Mouse (Mus musculus) inflammation-experienced regulatory T-cells, adult 6 months (primary cell): ENCODE measurements around the gene Raph1. TPM values are rescaled to one million over a fixed set of nuclear protein-coding genes. Genes with fewer than 3 reads are reported as not detected.
"Not testable (repeated sequence)": the region's sequence is repeated elsewhere in the genome, so short reads cannot be mapped to it uniquely, and the experiment has no call there.

Experiments
- ATAC-seq: one replicate; pipeline ENCODE4 v1.8.0; 2017
- polyA plus RNA-seq, 3 experiments: library from polyadenylated mRNA; unstranded; fragments of 100-300 nt; shearing (Covaris generic); gene quantifications; one replicate each; pipeline ENCODE4 v1.2.1; 2017

Gene Raph1
- polyA plus RNA-seq, 3 experiments from 2014 or later = 5.2 to 6.7 (median 6.2) TPM

DNA sequence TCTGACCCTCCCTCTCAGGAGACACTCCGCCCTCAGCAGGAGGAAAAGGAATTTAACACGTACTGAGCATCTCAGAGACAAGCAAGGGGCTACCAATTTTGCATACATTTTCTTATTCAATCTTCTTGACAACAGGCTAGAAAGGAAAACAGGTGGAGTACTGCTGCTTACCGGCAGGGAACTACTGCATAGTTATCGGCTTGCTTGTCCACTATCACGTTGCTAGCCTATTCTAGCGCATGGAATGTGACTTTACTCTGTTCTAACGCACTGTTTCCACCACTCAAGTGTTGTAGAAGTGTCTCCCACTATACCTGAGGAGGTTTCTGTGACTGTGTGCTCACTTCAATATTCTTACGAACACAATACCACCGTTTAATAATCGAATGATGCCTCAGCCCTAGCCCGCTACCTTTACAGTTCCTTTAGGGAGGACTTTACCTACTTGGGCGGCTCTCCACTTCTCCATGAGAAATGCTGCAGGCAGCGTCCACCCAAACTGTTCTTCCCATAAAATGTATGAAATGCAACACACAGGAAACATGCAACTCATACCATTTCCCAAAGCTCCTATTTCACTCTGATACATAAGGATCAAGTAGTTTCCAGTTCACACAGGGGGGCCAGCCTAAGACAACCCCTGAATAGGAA, 1.5 kb downstream of the Raph1 start:
- ATAC-seq = peak; percentile 33

DNA sequence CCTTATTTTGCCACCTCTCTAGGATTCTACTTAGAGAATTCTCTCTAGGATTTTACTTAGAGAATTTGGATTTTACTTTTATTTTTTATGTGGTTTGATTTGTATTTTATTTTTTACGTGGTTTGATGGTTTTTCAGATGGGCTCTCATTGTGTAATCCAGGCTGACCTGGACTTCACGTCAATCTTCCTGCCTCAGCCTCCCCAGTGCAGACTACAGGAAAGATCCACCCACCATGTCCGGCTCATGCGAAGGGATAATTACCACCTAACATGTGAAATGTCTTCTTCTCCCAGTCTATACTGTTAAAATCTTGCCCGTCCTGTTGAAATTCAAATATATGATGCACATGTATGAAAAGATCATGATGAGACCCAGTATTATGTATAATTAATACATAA, 2.2 kb downstream of the Raph1 start:
- ATAC-seq = no peak

DNA sequence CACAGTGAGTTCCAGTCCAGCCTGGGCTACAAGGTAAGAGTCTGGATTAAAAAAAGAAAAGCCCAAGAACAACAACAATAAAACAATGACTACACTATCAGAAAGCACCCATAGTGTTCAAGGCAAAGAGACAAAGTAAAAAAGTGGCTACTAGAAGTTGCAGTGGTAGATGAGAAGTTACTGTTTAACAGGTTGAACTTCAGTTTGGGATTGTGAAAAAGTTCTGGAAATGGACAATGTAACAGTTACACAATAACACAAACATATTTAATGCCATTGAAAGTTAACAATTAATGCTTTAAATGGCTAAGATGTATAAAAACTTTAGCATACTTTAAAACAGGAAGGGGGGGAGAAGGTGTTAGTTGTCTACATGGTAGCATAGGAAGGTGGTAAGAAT, 3.9 kb downstream of the Raph1 start:
- ATAC-seq = no peak

- ATAC-seq = no peak
These were observed 23.2 kb downstream of the Raph1 start for GRCm38 (mm10) chr1:60543681-60544080.

GRCm38 (mm10) chr1:60539272-60539671, 27.6 kb downstream of the Raph1 start:
- peak; percentile 87 for ATAC-seq

GRCm38 (mm10) chr1:60534932-60535331, 32.0 kb downstream of the Raph1 start:
- no peak for ATAC-seq

GRCm38 (mm10) chr1:60530636-60531035, 36.3 kb downstream of the Raph1 start:
- peak; percentile 28 for ATAC-seq

GRCm38 (mm10) chr1:60530107-60530506, 36.8 kb downstream of the Raph1 start:
- peak; percentile 61 for ATAC-seq

DNA sequence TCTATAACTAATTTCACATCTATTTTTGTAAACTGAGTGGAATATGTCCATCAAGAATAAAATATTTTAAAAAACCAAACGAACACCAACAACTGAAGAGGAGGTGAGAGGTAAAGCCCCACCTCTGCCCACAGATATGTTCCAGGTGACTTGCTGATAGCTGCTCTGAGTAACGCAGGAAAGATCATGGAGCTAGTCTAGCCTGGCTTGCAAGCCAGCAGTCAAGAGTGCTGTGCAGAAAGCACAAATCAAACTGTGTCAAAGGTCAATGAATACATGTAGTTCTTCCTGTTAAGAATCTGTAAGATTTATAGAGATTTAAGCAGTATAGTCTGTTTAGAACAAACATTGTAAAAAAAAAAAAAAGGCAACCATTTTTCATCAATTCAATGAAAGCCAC, 56.3 kb downstream of the Raph1 start:
- ATAC-seq = no peak

- ATAC-seq = no peak
These were observed 63.4 kb downstream of the Raph1 start for GRCm38 (mm10) chr1:60503456-60503855.

- ATAC-seq = no peak
These were observed 73.5 kb downstream of the Raph1 start for GRCm38 (mm10) chr1:60493421-60493820.

- no peak for ATAC-seq
These were observed 74.5 kb downstream of the Raph1 start for GRCm38 (mm10) chr1:60492404-60492803.

GRCm38 (mm10) chr1:60490510-60490909, 76.4 kb downstream of the Raph1 start:
- ATAC-seq = no peak

DNA sequence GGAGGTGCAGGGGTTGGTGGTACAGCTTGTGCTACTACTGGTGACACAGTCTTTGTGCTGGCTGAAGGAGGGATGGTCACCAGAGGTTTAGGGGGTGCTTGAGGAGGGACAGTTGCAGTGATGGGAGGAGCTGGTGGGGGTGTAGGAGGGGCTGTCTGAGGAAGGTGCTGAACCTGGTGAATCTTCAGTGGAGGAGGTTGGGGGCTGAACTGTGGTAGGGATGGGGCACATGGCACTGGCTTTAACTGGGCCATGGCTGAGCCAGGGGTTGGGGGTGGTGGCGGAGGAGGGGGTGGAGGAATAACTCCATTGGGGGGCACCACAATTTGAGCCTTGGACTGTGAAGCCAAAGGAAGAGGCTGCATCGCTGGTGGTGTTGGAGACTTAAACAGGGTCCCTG, 77.2 kb downstream of the Raph1 start:
- ATAC-seq = no peak

GRCm38 (mm10) chr1:60488635-60489034, 78.3 kb downstream of the Raph1 start:
- no peak for ATAC-seq

GRCm38 (mm10) chr1:60485649-60486048, 81.3 kb downstream of the Raph1 start:
- ATAC-seq = no peak

DNA sequence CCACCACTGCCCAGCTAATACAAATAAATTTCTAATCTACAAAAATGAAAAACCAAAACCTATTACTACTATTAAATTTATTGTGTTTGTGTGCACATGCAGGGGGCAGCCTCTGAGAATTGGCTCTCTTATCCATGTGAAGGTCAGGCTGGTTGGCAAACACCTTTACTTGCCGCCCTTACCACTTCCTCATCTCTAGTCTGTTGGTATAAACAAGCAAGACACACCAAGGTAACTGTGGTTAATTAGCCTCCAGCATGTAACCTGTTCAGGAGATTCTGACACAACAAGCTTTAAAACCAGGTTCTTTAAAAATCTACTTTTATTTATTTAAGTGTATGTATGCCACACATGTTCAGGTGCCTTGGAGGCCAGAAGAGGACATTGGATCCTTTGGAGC, 84.0 kb downstream of the Raph1 start:
- ATAC-seq = peak; percentile 90

- ATAC-seq = no peak
These were observed 85.3 kb downstream of the Raph1 start for GRCm38 (mm10) chr1:60481561-60481960.

GRCm38 (mm10) chr1:60470541-60470940, 96.4 kb downstream of the Raph1 start:
- ATAC-seq = no peak

DNA sequence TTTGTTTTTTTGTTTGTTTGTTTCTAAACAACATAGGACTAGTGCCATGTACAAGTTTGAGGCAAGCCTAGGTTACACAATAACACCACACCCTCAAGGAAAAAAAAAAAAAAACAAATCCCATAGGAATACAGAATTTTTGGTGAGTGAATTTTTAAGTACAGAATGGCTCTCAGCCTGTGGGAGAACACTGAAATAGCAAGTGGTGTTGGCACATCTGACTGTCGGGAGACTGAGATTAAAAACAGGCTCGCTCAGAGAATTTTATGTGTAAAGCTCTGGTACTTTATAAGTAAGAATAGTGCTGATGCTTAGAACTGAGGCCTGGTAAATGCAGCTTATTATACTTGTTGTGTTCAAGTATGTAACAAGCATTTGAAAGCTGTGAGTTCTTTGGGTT, 97.4 kb downstream of the Raph1 start:
- no peak for ATAC-seq

DNA sequence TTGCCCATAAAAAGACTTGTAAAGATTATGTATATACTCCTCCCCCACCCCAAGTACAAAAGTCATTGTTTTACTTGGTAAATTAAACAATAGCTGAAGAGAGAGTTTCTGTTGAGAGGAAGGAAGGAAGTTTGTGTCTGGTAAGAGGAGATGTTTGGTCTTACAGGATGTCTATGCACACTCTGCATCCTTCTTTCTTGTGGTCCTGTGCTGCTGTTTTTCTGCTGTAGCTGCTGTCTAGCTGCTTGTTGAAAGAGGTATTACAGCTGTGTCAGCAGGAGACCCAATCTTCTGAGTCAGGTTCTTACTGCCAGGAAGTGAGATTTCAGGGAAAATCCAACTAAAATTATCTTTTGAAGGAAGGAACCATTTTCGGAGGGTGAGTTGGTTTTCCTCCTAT, 106.3 kb downstream of the Raph1 start:
- ATAC-seq = peak; percentile 91

DNA sequence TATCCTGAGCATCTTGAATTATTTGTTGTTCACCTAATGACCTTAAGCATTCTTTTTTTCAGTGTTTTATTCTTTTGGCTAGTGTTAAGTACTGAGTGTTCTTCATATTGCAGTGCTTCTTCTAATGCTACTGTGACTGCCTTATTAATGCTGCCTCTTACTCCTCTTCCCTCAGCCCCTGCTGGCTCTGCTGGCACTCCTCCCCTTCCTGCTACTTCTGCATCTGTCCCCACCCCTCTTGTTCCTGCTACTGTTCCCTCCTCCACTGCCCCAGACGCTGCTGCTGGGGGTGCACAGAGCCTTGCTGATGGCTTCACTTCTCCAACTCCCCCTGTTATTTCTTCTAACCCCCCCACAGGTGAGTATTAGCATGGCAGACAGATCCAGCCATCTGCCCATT, 117.0 kb downstream of the Raph1 start:
- no peak for ATAC-seq

DNA sequence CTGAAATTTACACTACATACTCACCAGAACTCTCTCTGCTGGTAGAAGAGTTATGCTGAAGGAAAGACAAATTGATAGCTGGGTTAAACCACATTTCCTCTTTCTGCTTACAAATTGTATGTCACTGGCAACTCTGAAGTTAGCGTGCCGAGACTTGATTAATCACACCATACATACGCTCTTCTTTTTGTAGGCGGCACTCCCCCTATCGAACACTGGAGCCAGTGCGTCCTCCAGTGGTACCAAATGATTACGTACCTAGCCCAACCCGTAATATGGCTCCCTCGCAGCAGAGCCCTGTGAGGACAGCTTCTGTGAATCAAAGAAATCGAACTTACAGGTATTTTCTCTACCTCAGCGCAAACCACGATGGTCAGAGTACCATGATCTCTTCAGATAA, 119.8 kb downstream of the Raph1 start:
- ATAC-seq = peak; percentile 98

GRCm38 (mm10) chr1:60441438-60441837, 125.5 kb downstream of the Raph1 start:
- not testable (repeated sequence) for ATAC-seq

DNA sequence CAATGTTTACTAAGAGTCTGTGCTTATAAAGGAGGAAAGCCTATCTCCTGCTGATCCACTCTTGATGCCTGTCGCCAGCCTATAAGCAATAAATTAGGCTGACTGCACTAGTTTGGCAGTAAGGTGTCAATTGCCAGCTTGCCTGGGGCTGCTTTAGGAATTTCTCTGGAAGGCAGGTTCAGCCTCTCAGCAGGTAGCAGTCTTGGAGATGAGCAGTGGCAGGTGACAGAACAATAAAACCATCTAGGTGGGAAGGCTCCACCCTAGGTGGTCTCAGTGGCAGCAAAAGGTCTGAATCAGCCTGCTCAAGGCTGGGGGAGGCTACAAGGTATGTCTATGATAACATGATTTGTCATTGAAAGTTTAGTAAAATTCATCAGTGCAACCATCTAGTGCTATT, 134.4 kb downstream of the Raph1 start:
- no peak for ATAC-seq
